Mouse (Mus musculus) spleen, adult 2 months (tissue): ENCODE measurements at regions not wholly inside any gene's neighbourhood (a gene's known extent, or its start where the extent isn't known, plus 50 kb on each side); places are given as distances from the start of the nearest gene placed in this dataset.

Experiments used
- DNase-seq, 2 experiments: peaks; one replicate each; pipeline versions ENCODE4 v3.0.0 to v3.0.0-alpha.2; 2012 to 2021; ENCODE audit warnings: low spot score in 2 of 2, low read depth in 1 of 2
- H3K27ac ChIP-seq: fragments of 200-500 bp; 2 replicates; pipeline ENCODE4 v1.5.1; 2012; ENCODE audit warnings: low read length, inconsistent platforms; ENCODE audit not compliant: insufficient read depth
- H3K27me3 ChIP-seq: fragments of 200-500 bp; 2 replicates; pipeline ENCODE4 v1.6.1; 2012; ENCODE audit warnings: mild to moderate bottlenecking, moderate library complexity, low read length, inconsistent platforms; ENCODE audit not compliant: control insufficient read depth, insufficient read depth
- H3K36me3 ChIP-seq: fragments of 200-500 bp; 2 replicates; pipeline ENCODE4 v1.6.1; 2012; ENCODE audit warnings: mild to moderate bottlenecking, low read length, inconsistent platforms; ENCODE audit not compliant: control insufficient read depth, insufficient read depth
- H3K4me1 ChIP-seq: fragments of 200-500 bp; 2 replicates; pipeline ENCODE4 v1.6.1; 2011; ENCODE audit warnings: inconsistent platforms; ENCODE audit not compliant: control insufficient read depth, insufficient read depth, insufficient read length
- H3K4me3 ChIP-seq: fragments of 200-500 bp; 2 replicates; pipeline ENCODE4 v1.5.1; 2011; ENCODE audit warnings: mild to moderate bottlenecking, inconsistent platforms; ENCODE audit not compliant: insufficient read depth, insufficient read length; ENCODE audit errors: extremely low read depth
- CTCF ChIP-seq: fragments of 200-500 bp; IDR thresholded peaks from 2 replicates; pipeline ENCODE4 v1.5.1; 2011; ENCODE audit warnings: mild to moderate bottlenecking, inconsistent platforms; ENCODE audit not compliant: insufficient read depth, insufficient read length, insufficient replicate concordance; ENCODE audit errors: extremely low read depth
- POLR2A ChIP-seq: fragments of 200-500 bp; IDR thresholded peaks from 2 replicates; pipeline ENCODE4 v1.6.1; 2011; ENCODE audit warnings: low read depth, low read length, inconsistent platforms
- WGBS: fragments of 180-500 bp; shearing (Covaris S2); methylation state at CpG from one replicate; pipeline ENCODE4 v1.1.7; 2018; 5-methylcytosine and 5-hydroxymethylcytosine counted together

GRCm38 (mm10) chr3:132029112-132029511, 56.0 kb upstream of the Dkk2 start:
- WGBS = 69% methylated on average over 3 of the region's 3 CpGs
- H3K4me1 ChIP-seq = no peaks in the 10 kb centered on the region
- H3K36me3 ChIP-seq = no peaks in the 10 kb centered on the region
- TF ChIP-seq CTCF (no peak), POLR2A (no peak)
- H3K27me3 ChIP-seq = no peaks in the 10 kb centered on the region
- H3K4me3 ChIP-seq = no peak overlapping the region
- no peak for DNase-seq
- H3K27ac ChIP-seq = no peak overlapping the region

GRCm38 (mm10) chr3:132033078-132033713, 51.9 kb upstream of the Dkk2 start:
- H3K27me3 ChIP-seq = no peaks in the 10 kb centered on the region
- H3K36me3 ChIP-seq = no peaks in the 10 kb centered on the region
- no peaks in the 10 kb centered on the region for H3K4me1 ChIP-seq
- no peak overlapping the region for H3K27ac ChIP-seq
- DNase-seq = no peak
- no peak for TF ChIP-seq CTCF
- TF ChIP-seq POLR2A = no peak
- no peak overlapping the region for H3K4me3 ChIP-seq
- 68% methylated on average over 5 of the region's 5 CpGs for WGBS

GRCm38 (mm10) chr3:132035176-132035575, 49.9 kb upstream of the Dkk2 start:
- Histone ChIP-seq H3K4me1 (no peaks in the 10 kb centered on the region), H3K27me3 (no peaks in the 10 kb centered on the region), H3K27ac (no peak overlapping the region), H3K4me3 (no peak overlapping the region), H3K36me3 (no peaks in the 10 kb centered on the region)
- DNase-seq = no peak
- TF ChIP-seq POLR2A = no peak
- 25% methylated on average over 2 of the region's 2 CpGs for WGBS
